Mouse (Mus musculus) macrophage (primary cell): ENCODE results near the gene Padi3. TPM values are rescaled to one million over a fixed set of nuclear protein-coding genes. Genes with fewer than 3 reads are reported as not detected.

Experiments
- H3K27ac ChIP-seq: fragments of 350-480 bp; formaldehyde crosslinking; 2 replicates; pipeline ENCODE4 v1.9.0; 2021
- H3K36me3 ChIP-seq: fragments of 350-480 bp; formaldehyde crosslinking; 2 replicates; pipeline ENCODE4 v1.9.0; 2021; ENCODE audit errors: inconsistent target
- H3K4me3 ChIP-seq: fragments of 350-480 bp; formaldehyde crosslinking; 2 replicates; pipeline ENCODE4 v1.9.0; 2021; ENCODE audit errors: inconsistent target
- H3K79me2 ChIP-seq: fragments of 350-480 bp; formaldehyde crosslinking; 2 replicates; pipeline ENCODE4 v1.9.0; 2021; ENCODE audit errors: inconsistent target
- WGBS: methylation state at CpG from one replicate; pipeline ENCODE4 v1.1.7; 2026; ENCODE audit warnings: inconsistent platforms; ENCODE audit not compliant: missing documents; 5-methylcytosine and 5-hydroxymethylcytosine counted together
- polyA plus RNA-seq: library from polyadenylated mRNA; stranded (reverse); fragments of 250-400 nt; gene quantifications from 3 replicates; pipeline ENCODE4 v1.2.4, GENCODE M21; 2018; ENCODE audit warnings: inconsistent platforms
- total RNA-seq, 78 experiments: library from RNA; depleted of rRNA; stranded (reverse); fragments of 250-400 nt; gene quantifications; 1 replicate in 9 of 78; 2 replicates in 24 of 78; 3 replicates in 43 of 78; 4 replicates in 2 of 78; pipeline ENCODE4 v1.2.4; 2018; ENCODE audit warnings: inconsistent platforms in 56 of 78

Gene Padi3
- under 1 TPM in 1 of 26 experiments, not detected in 25; 0.24 TPM for total RNA-seq (2018; cell fraction: chromatin; rRNA removed)
- total RNA-seq (2018; cell fraction: cytosol; rRNA removed) = under 1 TPM; 0.03 to 0.29 (median 0.09) TPM
- total RNA-seq (2018; cell fraction: nucleus; rRNA removed) = not detected
- polyA plus RNA-seq = 0.11 to 0.18 TPM (median 0.17 TPM) in 3 replicates

DNA sequence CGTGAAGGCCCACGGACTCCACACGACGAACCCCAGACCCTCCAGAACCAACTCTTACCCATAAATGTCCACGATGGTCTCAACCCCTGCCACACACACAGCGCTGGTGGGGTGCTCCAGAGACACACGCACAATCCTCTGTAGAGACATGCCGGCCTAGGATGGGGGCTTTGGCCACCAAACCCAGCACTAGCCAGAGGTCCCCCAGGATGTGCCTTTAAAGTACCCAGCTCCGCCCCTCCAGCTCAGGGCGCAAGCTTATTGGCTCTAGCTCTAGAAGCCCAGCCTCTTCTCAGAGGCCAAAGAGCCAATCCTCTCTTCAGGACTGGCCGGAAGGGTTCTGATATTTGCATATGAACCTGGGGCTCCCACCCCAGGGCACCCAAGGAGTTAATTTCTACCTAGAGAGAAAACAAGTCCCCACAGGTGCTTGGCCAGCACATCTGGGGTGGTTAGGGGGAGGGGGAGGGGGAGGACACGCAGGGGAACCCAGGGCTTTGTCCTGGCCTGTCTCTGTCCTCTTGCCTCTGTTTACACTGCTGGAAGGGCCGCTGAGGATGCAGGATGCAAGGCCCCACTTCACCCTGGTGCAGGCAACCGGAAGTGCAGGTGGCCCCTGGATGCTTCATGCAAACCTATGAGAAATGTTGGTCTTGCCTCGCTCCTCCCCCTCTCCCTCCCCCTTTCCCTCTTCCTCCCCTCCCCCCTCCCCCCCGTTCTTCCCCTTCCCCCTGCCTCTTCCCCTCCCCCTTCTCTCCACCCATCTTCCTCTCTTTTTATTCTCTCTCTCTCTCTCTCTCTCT lies at the start of gene Padi3:
TSS of gene Padi3 (minus strand) at position 191 of the 803 bp plus-strand sequence.
- WGBS = 80% methylated on average over 15 of the region's 16 CpGs

GRCm38 (mm10) chr4:140859291-140859690 lies 48.8 kb upstream of the Padi3 start:
- Histone ChIP-seq H3K27ac (no peak overlapping the region), H3K4me3 (no peak overlapping the region), H3K36me3 (no peaks in the 10 kb centered on the region), H3K79me2 (no peaks in the 10 kb centered on the region)
- WGBS = 57% methylated on average over 11 of the region's 11 CpGs

More for the DNA sequence above, at the start of gene Padi3:
- H3K79me2 ChIP-seq = no peaks in the 10 kb centered on the region
- H3K4me3 ChIP-seq = no peak within 1 kb of the TSS
- no peaks in the 10 kb centered on the region for H3K36me3 ChIP-seq
- H3K27ac ChIP-seq = no peak within 1 kb of the TSS

DNA sequence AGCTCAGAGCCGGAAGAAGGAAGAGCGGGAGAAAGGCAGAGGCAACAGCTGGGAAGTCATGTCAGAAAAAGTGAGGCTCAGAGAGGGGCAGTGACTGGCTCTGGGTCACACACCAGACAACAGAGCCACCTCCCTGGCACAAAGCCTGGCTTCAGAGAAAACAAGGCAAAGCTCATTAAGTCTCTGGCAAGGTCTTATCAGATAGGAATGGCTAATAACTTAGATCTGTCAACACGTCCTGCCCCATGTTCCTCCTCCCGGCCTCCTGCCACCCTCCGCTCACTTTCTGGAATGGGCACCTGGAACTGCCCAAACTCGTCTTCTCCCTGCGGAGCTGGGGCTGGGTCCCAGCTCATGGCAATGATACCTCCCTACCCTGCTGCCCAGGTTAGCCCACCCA lies 47.4 kb upstream of the Padi3 start:
- Histone ChIP-seq H3K4me3 (no peak overlapping the region), H3K27ac (no peak overlapping the region), H3K79me2 (no peaks in the 10 kb centered on the region), H3K36me3 (no peaks in the 10 kb centered on the region)
- WGBS = 87% methylated on average over 7 of the region's 7 CpGs

DNA sequence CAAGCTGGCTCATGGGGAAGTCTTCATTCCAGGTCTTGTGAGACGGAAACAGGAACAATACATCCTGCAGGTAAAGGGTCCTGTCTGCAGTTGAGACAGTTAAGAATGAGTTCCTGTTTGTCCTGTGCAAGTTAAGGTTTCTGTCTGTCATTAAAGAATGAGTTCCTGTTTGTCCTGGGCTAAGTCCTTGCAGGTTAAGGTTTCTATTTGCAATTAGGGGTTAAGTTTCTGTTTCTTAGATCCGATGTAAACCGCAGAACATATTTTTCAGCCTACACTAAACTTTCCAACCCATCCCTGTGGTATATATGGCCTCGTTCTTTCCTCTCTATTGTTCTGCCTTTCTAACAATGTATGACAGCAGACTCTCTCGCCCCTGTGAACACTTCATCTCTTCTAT lies 46.6 kb upstream of the Padi3 start:
- no peak overlapping the region for H3K4me3 ChIP-seq
- WGBS = 17% methylated on average over 5 of the region's 5 CpGs
- H3K36me3 ChIP-seq = no peaks in the 10 kb centered on the region
- no peak overlapping the region for H3K27ac ChIP-seq
- no peaks in the 10 kb centered on the region for H3K79me2 ChIP-seq

DNA sequence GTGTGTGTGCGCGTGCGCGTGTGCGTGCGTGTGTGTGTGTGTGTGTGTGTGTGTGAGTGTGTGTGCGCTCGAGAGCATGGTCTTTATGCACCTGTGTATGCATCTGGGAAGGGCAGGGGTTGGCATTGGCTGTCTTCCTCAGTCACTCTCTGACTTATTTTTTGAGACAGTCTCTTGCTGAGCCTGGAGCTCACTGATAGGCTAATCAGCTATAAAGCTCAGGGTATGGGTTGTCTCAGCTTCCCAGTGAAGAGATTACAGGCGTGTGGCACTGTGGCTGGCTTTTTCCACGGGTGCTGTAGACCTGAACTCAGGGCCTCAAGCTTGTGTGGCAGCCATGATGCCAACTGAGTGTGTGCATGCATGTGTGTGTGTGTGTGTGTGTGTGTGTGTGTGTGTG lies 44.7 kb upstream of the Padi3 start:
- Histone ChIP-seq H3K36me3 (no peaks in the 10 kb centered on the region), H3K79me2 (no peaks in the 10 kb centered on the region), H3K27ac (no peak overlapping the region), H3K4me3 (no peak overlapping the region)
- 82% methylated on average over 2 of the region's 10 CpGs for WGBS

DNA sequence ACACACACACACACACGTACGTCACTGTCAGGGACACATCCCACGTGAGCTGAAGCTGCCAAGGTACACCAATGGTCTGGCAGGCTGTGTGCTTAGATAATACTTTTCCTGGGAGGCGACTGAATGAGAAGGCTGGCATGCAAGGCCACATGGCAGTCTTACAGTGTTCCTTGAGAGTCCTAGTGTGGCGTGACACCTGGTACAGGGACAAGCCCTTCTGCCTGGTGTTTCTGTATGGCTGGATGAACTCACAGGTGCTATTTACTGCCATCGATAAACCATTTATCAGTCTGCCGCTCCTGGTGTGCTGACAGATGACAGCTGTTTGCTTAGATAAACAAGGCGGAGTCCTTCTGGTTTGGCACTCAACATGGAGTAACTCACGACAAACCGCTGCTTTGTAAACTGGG lies 44.0 kb upstream of the Padi3 start:
- Histone ChIP-seq H3K4me3 (no peak overlapping the region), H3K79me2 (no peaks in the 10 kb centered on the region), H3K27ac (no peak overlapping the region), H3K36me3 (no peaks in the 10 kb centered on the region)
- WGBS = 95% methylated on average over 9 of the region's 10 CpGs

DNA sequence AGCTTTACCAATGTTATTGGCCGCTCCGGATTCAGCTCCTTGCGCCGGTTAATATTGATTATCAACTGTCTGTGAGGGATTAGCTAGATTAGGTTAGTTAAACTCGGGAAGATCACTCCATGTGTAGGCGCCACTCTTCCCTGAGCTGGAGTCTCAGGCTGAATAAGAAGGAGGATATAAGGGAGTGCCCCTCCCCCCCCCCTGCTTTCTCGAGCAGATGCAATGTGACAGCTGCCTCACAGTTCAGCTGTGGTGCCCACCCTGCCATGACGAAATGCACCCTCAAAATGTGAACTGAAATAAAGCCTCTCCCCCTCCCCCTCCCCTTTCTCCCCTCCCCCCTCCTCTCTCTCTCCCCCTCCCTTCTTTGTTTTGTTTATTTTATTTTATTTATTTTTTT lies 43.2 kb upstream of the Padi3 start:
- no peaks in the 10 kb centered on the region for H3K79me2 ChIP-seq
- 77% methylated on average over 7 of the region's 8 CpGs for WGBS

GRCm38 (mm10) chr4:140849310-140849709 lies 38.9 kb upstream of the Padi3 start:
- no peaks in the 10 kb centered on the region for H3K79me2 ChIP-seq
- WGBS = 94% methylated on average over 11 of the region's 11 CpGs

More for the DNA sequence above, 43.2 kb upstream of the Padi3 start:
- no peak overlapping the region for H3K4me3 ChIP-seq
- no peak overlapping the region for H3K27ac ChIP-seq
- H3K36me3 ChIP-seq = no peaks in the 10 kb centered on the region

DNA sequence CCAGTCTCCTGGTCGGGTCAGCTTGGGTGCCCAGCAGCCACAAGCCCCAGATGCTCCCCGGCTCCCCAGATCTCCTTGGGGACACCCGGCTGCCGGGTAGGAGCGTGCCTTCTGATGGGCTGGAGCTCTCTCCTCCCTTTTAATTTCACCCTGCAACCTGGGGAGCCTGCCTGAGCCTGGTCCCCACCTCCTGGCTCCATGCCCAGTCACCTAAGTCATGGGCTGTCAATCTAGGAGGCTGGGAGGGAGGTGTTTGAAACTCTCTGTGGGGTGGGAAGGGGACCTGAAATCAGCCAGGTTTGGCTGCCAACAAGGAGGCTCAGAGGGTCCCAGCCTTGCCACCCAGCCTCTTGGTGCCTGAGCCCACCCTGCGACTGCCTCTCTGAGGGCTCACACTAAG lies 35.2 kb upstream of the Padi3 start, which contains the start of gene Padi1:
TSS of gene Padi1 (minus strand) at position 113 of the 400 bp plus-strand sequence.
- WGBS = 62% methylated on average over 6 of the region's 6 CpGs
- H3K79me2 ChIP-seq = no peaks in the 10 kb centered on the region
- H3K27ac ChIP-seq = no peak within 1 kb of the TSS
- H3K4me3 ChIP-seq = no peak within 1 kb of the TSS
- no peaks in the 10 kb centered on the region for H3K36me3 ChIP-seq

More at GRCm38 (mm10) chr4:140849310-140849709, 38.9 kb upstream of the Padi3 start:
- no peak overlapping the region for H3K4me3 ChIP-seq
- no peaks in the 10 kb centered on the region for H3K36me3 ChIP-seq
- H3K27ac ChIP-seq = no peak overlapping the region

- Histone ChIP-seq H3K4me3 (no peak overlapping the region), H3K79me2 (no peaks in the 10 kb centered on the region), H3K27ac (no peak overlapping the region), H3K36me3 (no peaks in the 10 kb centered on the region)
- WGBS = 51% methylated on average over 4 of the region's 4 CpGs
Measured at GRCm38 (mm10) chr4:140844991-140845390, 34.5 kb upstream of the Padi3 start.

GRCm38 (mm10) chr4:140843670-140844280 lies 33.3 kb upstream of the Padi3 start:
- 88% methylated on average over 9 of the region's 15 CpGs for WGBS
- H3K36me3 ChIP-seq = no peaks in the 10 kb centered on the region
- H3K4me3 ChIP-seq = no peak overlapping the region
- no peaks in the 10 kb centered on the region for H3K79me2 ChIP-seq
- no peak overlapping the region for H3K27ac ChIP-seq

DNA sequence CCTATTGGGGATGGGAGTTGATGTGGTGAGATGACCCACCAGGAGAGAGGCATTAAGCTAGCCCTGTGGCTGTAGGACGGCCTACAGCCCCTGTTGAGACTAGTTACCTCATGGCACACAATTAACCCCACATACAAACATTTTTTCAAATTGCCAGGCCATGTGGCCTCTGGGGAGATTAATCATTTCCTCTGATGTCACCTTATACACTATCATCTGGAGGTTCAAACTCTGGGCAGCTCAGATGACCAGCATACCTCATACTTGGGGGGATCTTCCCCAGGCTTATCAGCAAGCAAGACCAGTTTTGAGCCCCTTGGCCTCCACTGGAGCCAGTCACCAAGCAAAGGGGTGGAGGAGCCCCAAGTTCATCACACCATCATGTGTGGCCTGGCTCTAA lies 32.5 kb upstream of the Padi3 start:
- Histone ChIP-seq H3K79me2 (no peaks in the 10 kb centered on the region), H3K36me3 (no peaks in the 10 kb centered on the region), H3K27ac (no peak overlapping the region), H3K4me3 (no peak overlapping the region)
- 100% methylated on average over 1 of the region's 1 CpGs for WGBS

DNA sequence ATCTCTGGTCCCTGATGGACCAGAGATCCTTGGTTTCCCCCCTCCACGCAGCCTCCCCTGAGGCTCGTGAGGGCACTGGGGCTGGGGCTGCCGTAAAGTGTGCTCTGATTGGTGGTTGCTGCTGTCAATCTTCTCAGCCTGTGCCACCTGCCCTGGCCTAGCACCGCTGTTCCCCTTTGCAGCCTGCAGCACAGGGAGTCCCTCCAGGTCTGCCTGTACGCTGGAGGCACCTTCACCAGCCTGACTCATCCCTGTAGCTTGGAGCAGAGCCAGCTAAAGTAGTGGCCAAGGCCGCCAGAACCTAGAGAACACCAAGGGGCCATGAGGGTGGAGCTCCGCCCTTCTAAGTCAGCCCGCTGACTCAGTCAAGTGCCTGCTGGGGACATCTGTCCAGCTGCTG lies 27.4 kb upstream of the Padi3 start:
- H3K4me3 ChIP-seq = no peak overlapping the region
- no peaks in the 10 kb centered on the region for H3K79me2 ChIP-seq
- H3K36me3 ChIP-seq = no peaks in the 10 kb centered on the region
- WGBS = 46% methylated on average over 8 of the region's 8 CpGs
- no peak overlapping the region for H3K27ac ChIP-seq

GRCm38 (mm10) chr4:140836208-140836866 lies 25.9 kb upstream of the Padi3 start:
- no peak overlapping the region for H3K27ac ChIP-seq
- H3K36me3 ChIP-seq = no peaks in the 10 kb centered on the region
- no peak overlapping the region for H3K4me3 ChIP-seq
- no peaks in the 10 kb centered on the region for H3K79me2 ChIP-seq
- WGBS = 93% methylated on average over 11 of the region's 11 CpGs

- no peak overlapping the region for H3K27ac ChIP-seq
- H3K36me3 ChIP-seq = no peaks in the 10 kb centered on the region
- no peaks in the 10 kb centered on the region for H3K79me2 ChIP-seq
- H3K4me3 ChIP-seq = no peak overlapping the region
- WGBS = 33% methylated on average over 10 of the region's 10 CpGs
Measured at GRCm38 (mm10) chr4:140835682-140836081, 25.2 kb upstream of the Padi3 start.
